Mouse (Mus musculus): ENCODE results near the gene Aes. TPM values are rescaled to one million over a fixed set of nuclear protein-coding genes. Genes with fewer than 3 reads are reported as not detected.

Aes gene
- total RNA-seq, 1 experiment from 2014 or later: 276 TPM

DNA sequence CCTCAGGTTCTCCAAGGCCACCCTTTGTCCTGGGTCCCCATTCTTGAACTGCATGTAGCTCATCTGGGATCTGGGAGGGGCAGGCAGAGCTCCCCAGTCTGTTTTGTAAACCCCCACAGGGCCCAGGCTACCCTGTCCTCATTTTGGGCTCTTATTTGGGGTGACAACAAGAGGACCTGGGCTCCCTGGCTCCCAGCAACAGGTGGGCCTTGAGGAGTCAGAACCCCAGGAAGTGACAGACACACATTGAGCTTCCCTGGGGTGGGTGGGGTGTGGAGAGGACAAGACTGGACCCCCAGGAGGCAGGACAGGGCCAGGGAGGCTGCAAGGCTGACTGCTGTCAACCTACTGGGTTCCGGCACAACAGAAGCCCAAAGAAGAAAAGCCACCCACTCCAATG, 15.7 kb upstream of the Aes start:
- ATAC-seq (ENCODE audit: extremely low read depth, insufficient number of reproducible peaks, low FRiP score, poor library complexity, severe bottlenecking): no peak

GRCm38 (mm10) chr10:81544296-81545160, 14.8 kb upstream of the Aes start:
- ATAC-seq (ENCODE audit: extremely low read depth, insufficient number of reproducible peaks, low FRiP score, poor library complexity, severe bottlenecking): no peak

GRCm38 (mm10) chr10:81545161-81545747, 14.0 kb upstream of the Aes start, which contains the start of gene Gna11:
Gene Gna11, minus strand, starts transcription at chr10:81545190.
- ATAC-seq (ENCODE audit: extremely low read depth, insufficient number of reproducible peaks, low FRiP score, poor library complexity, severe bottlenecking): peak; percentile 88

DNA sequence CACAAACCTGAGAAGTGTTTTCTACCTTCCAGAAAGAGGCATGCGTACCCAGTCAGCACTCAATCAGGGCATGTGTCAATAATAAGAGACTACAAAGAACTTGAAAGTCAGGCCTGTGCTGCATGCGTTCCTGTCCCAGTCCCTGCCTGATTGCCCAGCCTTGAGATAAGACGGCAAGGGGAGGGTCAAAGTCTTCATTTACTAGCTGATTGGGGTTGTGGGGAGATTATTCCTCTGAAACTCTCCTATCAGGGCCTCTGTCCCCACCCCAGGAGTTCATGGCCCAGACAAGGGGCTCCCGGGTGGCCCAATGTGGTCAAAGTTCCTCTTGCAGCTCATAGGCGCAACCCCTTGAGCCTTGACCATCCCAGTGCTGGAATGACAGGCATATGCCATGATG, 13.0 kb upstream of the Aes start:
- ATAC-seq (ENCODE audit: extremely low read depth, insufficient number of reproducible peaks, low FRiP score, poor library complexity, severe bottlenecking): no peak

DNA sequence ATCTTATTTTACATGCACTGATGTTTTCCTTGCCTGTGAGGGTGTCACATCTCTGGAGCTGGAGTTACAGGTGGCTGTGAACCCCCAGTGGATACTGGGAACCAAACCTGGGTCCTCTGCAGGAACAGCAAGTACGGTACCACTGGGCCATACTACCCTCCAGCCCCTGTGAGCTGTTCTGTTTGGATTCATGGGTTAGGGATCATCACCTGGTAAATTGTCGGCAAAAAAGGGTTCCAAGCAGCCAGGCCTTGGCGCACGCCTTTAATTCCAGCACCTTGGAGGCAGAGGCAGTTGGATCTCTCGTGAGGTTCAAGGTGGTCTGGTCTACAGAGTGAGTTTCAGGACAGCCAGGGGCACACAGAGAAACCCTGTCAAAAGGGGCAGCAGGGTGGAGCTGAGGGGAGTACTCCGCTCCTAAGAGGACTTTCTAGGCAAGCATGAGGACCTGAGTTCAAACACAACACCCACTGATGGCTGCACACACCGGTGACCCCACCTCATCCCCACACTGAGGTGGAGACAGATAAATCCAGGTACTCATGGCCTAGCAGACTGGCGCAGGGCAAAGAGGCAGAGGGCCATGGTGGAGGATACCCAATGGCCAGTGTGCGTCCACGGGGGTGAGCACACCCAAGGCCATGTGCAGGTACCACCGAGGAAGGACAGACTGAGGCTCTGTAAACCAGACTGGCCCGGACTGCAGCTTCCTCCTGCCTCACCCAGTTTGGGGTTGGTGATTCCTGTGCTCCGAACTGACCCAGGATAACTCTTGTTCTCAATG, 12.3 kb upstream of the Aes start:
- no peak for ATAC-seq (ENCODE audit: extremely low read depth, insufficient number of reproducible peaks, low FRiP score, poor library complexity, severe bottlenecking)

DNA sequence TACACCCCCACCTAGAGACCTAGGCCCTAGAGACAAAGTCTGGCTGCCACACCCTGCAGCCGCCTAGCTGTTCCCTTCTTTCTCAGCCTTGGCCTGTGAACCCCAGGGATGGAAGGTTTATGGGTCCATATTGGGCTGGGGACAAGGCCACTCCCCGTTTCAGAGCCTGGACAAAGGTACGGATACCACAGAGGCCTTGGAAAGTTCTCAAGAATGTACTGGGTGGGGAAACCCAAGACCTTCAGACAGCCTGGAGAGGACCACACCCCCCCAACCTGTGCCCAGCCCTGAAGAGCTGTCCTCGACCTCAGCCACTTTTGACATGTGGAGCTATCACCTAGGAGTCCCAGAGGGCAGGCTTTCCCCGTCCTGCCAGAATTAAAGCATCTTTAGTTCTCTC, 10.3 kb upstream of the Aes start:
- ATAC-seq (ENCODE audit: extremely low read depth, insufficient number of reproducible peaks, low FRiP score, poor library complexity, severe bottlenecking): no peak

GRCm38 (mm10) chr10:81550257-81550656, 9.0 kb upstream of the Aes start:
- ATAC-seq (ENCODE audit: extremely low read depth, insufficient number of reproducible peaks, low FRiP score, poor library complexity, severe bottlenecking): peak; percentile 42; the same call in 1 of the 2 replicates

DNA sequence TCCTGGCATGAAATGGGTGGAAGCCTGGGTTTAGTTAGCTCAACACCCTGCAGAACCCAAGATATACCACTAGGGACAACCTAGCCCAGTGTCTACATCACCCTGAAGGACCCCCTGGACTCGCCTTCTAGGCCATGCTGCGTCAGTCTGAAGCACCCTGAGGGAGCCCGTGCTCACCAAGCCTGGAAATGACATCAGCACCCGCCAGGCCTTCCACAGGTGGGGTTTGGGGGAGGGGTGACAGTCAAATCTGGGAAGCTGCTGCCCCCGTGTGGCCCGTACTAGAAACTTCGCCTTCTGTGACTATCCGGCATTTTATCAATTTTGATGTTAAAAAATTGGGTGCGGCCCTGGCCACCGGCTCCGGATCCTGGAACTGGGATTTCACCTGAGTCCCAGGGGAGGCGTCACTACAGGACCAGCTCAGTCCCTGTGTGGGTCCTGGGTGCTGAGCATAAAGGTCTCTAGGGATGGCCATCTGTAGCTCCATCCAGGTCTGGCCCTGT, 7.6 kb upstream of the Aes start:
- ATAC-seq (ENCODE audit: extremely low read depth, insufficient number of reproducible peaks, low FRiP score, poor library complexity, severe bottlenecking): peak; percentile 90

DNA sequence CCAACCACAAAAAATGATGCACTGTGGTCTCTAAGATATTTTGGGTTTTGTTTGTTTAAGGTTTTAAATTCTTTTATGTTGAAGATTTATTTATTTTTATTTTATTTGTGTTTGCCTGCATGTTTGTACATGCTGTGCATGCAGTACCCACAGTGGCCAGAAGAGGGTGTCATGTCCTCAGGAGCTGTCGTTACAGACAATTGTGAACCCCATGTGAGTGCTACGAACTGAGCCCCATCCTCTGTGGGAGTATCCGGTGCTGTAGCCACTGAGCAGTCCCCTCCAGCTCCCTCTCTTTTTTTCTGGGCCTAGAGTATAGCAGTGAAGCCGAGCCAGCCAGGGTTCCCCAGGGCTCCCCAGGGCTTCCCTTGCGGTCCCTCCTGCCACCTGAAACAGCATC, 6.1 kb upstream of the Aes start:
- ATAC-seq (ENCODE audit: extremely low read depth, insufficient number of reproducible peaks, low FRiP score, poor library complexity, severe bottlenecking): no peak

DNA sequence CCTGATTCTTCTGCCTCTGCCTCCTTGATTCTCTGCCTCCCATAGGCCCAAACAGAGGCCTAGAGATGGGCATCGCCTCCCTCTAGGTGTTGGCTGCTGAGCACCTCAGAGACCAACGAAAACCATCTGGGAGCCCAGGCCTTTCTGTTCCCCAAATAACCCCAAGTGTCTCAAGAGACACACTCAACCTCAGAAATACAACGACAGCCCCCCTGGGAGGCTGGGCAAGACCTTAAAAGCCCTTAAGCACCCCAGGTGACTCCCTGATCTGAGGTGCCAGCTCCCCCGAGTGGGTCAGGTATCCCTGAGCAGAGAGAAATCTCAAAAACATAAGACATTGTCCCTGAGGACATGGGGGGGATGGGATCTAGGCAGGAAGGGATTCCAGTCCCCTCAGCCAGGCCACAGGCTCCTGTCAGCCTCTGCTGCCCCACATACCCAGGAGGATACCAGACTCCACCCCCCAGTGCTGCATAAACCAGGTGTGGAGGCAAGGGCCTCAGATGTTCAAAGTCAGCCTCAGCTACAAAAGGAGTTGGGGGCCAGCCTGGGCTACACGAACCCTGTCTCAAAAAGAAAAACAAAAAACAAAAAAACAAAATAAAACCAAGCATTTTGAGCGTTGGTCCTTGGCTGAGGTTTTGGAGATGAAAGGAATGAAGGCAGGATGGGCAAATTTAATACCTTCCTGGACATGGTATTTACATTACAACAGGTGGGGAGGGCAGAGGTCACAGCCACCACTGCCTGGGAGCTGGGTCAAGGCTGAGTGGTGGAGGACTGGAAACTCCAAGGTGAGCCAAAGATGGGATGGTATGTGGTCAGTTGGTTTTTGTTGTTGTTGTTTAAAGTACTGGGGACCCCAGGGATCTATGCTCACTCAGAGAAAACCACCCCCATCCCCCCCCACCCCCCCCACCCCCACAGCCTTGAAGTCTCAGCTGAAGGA, 5.2 kb upstream of the Aes start:
- ATAC-seq (ENCODE audit: extremely low read depth, insufficient number of reproducible peaks, low FRiP score, poor library complexity, severe bottlenecking): no peak

GRCm38 (mm10) chr10:81556282-81556681, 3.0 kb upstream of the Aes start:
- ATAC-seq (ENCODE audit: extremely low read depth, insufficient number of reproducible peaks, low FRiP score, poor library complexity, severe bottlenecking): no peak

DNA sequence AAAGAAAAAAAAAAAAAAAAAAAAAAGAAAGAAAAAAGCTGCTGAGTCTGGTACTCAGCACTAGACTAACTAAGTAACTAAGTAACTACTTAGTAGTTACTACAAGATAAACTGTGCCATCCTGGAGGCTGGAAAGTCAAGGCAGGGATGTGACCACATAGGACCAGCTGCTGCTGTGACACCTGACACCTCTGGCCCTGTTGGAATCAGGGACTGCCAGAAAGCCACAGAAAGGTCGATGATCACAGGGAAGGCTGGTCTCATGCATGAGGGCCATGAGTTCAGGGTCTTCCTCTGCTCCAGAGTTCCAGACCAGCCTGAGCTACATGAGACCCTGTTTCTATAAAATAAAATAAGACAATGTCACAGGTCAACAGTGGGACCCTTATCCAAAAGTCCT, 1.8 kb upstream of the Aes start:
- ATAC-seq (ENCODE audit: extremely low read depth, insufficient number of reproducible peaks, low FRiP score, poor library complexity, severe bottlenecking): no peak

GRCm38 (mm10) chr10:81559627-81560539, 595 bp downstream of the Aes start:
- 0 out of 2 replicates have a peak, but pooled peaks have one; percentile 13 for ATAC-seq (ENCODE audit: extremely low read depth, insufficient number of reproducible peaks, low FRiP score, poor library complexity, severe bottlenecking)

- peak; percentile 59 for ATAC-seq (ENCODE audit: extremely low read depth, insufficient number of reproducible peaks, low FRiP score, poor library complexity, severe bottlenecking)
These were observed 1.6 kb downstream of the Aes start for GRCm38 (mm10) chr10:81560719-81561459.

DNA sequence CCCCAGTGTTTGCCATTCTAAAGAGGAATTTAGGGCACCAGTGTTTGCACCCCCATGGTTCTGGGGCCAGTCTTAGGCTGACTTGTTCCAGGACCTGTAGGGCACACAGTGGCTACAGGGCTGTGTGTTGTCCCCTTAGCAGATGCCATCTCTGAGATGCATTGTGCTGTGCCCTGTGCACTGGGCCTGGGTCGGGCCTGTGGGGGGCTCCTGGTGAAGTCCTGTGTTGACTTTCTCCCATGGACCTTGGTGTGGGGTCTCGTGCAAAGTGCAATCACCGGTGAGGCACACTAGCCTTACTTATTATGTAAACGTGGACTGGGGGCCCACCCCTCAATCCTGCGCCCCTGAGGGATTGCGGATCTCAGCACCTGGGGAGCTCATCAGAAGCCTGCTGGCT, 3.1 kb downstream of the Aes start:
- ATAC-seq (ENCODE audit: extremely low read depth, insufficient number of reproducible peaks, low FRiP score, poor library complexity, severe bottlenecking): no peak

GRCm38 (mm10) chr10:81563481-81563880, 4.2 kb downstream of the Aes start:
- ATAC-seq (ENCODE audit: extremely low read depth, insufficient number of reproducible peaks, low FRiP score, poor library complexity, severe bottlenecking): no peak

DNA sequence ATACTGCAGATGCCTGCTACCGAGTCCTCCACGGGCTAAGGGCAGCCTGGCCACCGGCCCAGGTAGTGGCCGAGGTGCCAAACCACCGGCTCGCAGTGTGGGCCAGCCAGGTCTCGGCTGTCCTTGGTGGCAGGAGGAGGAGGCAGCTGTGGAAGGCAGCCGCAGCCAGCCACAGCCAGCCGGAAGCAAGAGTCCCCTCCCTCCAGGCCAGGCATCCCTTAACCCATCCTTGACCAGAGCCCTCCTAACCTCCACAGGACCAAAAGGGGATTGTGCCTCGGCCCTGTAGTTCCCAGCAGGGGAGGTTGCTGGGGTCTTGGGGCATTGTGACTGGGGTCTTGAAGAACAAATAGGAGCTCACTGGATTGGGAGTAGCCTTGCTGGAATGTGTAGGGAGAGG, 4.9 kb downstream of the Aes start:
- no peak for ATAC-seq (ENCODE audit: extremely low read depth, insufficient number of reproducible peaks, low FRiP score, poor library complexity, severe bottlenecking)
